Mouse (Mus musculus) layer of hippocampus, adult 18-20 months (tissue): ENCODE measurements at regions not wholly inside any gene's neighbourhood (a gene's known extent, or its start where the extent isn't known, plus 50 kb on each side); places are given as distances from the start of the nearest gene placed in this dataset.

Experiments
- DNase-seq, 2 experiments: peaks; one replicate each; pipeline ENCODE4 v3.0.0; 2022; ENCODE audit warnings: low spot score in 2 of 2

DNA sequence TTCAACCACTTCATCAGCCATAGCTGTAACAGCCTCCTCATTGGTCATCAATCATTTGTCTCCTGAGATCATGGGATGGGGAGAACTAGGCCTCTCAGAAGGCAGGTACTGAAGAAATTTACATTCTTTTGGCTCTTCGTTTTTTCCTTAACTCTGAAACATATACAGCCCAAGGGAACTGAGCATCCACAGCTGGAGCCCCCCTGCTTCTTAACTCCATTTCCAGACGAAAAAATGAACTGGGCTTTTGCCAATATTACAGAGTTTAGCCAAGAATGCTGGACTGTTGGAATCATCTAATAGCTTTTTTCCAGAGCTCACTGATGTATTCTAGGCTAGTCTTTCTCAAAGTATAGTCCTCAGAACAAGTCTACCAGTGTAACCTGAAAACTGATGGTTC lies 57.3 kb upstream of the Tmem164 start:
- no peak for DNase-seq
